Mouse (Mus musculus) adrenal gland, postnatal 14 days (tissue): ENCODE results near the gene Nom1. TPM values are rescaled to one million over a fixed set of nuclear protein-coding genes. Genes with fewer than 3 reads are reported as not detected.
"Not testable (repeated sequence)": the region's sequence is repeated elsewhere in the genome, so short reads cannot be mapped to it uniquely, and the experiment has no call there.

Source experiments
- DNase-seq: peaks from one replicate; pipeline ENCODE4 v3.0.0; 2021; ENCODE audit warnings: mixed read lengths
- long read RNA-seq, 2 experiments: library from polyadenylated mRNA; stranded (forward); transcript quantifications; one replicate each; pipeline ENCODE4 v2.0.0; 2021
- total RNA-seq: library from RNA; stranded (reverse); gene quantifications from 2 replicates; pipeline ENCODE4 v1.2.3, GENCODE M21; 2021

The Nom1 gene
- 27.7 and 32.4 TPM in 2 replicates for total RNA-seq
- long read RNA-seq, experiment 1, full-length matches to known transcripts = 67 of 109 reads
- long read RNA-seq, experiment 1, partial matches to known transcripts = 26 of 109 reads
- long read RNA-seq, experiment 1, other reads (novel, unspliced or antisense) = 16 of 109 reads
- long read RNA-seq, experiment 2, full-length matches to known transcripts = 44 of 76 reads
- long read RNA-seq, experiment 2, partial matches to known transcripts = 25 of 76 reads
- long read RNA-seq, experiment 2, other reads (novel, unspliced or antisense) = 7 of 76 reads

GRCm38 (mm10) chr5:29434228-29434871 lies at the start of gene Nom1:
TSS of gene Nom1 (plus strand) at chr5:29434664.
- peak; percentile 91 for DNase-seq

GRCm38 (mm10) chr5:29387591-29387990 lies 46.9 kb upstream of the Nom1 start:
- no peak for DNase-seq

- peak; percentile 15 for DNase-seq
Observed at GRCm38 (mm10) chr5:29388181-29388943, 46.1 kb upstream of the Nom1 start.

GRCm38 (mm10) chr5:29388944-29389765 lies 45.3 kb upstream of the Nom1 start:
- peak; percentile 94 for DNase-seq

GRCm38 (mm10) chr5:29398427-29398826 lies 36.0 kb upstream of the Nom1 start:
- DNase-seq = peak; percentile 87

GRCm38 (mm10) chr5:29410854-29411253 lies 23.6 kb upstream of the Nom1 start:
- DNase-seq = no peak

- DNase-seq = peak; percentile 14
Observed at GRCm38 (mm10) chr5:29413041-29413440, 21.4 kb upstream of the Nom1 start.

GRCm38 (mm10) chr5:29423330-29423729 lies 11.1 kb upstream of the Nom1 start:
- not testable (repeated sequence) for DNase-seq

- DNase-seq = peak; percentile 82
Observed at GRCm38 (mm10) chr5:29434872-29435358, 451 bp downstream of the Nom1 start.

- no peak for DNase-seq
Observed at GRCm38 (mm10) chr5:29435491-29435890, 1.0 kb downstream of the Nom1 start.

GRCm38 (mm10) chr5:29436728-29437127 lies 2.3 kb downstream of the Nom1 start:
- DNase-seq = not testable (repeated sequence)

GRCm38 (mm10) chr5:29445275-29445674 lies 10.8 kb downstream of the Nom1 start:
- no peak for DNase-seq

GRCm38 (mm10) chr5:29452352-29452751 lies 17.9 kb downstream of the Nom1 start:
- DNase-seq = no peak

- DNase-seq = no peak
Observed at GRCm38 (mm10) chr5:29456895-29457656, 22.6 kb downstream of the Nom1 start.

GRCm38 (mm10) chr5:29462943-29463686 lies 28.7 kb downstream of the Nom1 start:
- DNase-seq = no peak

GRCm38 (mm10) chr5:29467489-29468350 lies 33.3 kb downstream of the Nom1 start:
- peak; percentile 27 for DNase-seq

- no peak for DNase-seq
Observed at GRCm38 (mm10) chr5:29468351-29469065, 34.0 kb downstream of the Nom1 start.

- no peak for DNase-seq
Observed at GRCm38 (mm10) chr5:29469501-29469900, 35.0 kb downstream of the Nom1 start.

- no peak for DNase-seq
Observed at GRCm38 (mm10) chr5:29470271-29470670, 35.8 kb downstream of the Nom1 start.
